1 mouse cellular context compared by ENCODE assay signal in the genomic region with DNA sequence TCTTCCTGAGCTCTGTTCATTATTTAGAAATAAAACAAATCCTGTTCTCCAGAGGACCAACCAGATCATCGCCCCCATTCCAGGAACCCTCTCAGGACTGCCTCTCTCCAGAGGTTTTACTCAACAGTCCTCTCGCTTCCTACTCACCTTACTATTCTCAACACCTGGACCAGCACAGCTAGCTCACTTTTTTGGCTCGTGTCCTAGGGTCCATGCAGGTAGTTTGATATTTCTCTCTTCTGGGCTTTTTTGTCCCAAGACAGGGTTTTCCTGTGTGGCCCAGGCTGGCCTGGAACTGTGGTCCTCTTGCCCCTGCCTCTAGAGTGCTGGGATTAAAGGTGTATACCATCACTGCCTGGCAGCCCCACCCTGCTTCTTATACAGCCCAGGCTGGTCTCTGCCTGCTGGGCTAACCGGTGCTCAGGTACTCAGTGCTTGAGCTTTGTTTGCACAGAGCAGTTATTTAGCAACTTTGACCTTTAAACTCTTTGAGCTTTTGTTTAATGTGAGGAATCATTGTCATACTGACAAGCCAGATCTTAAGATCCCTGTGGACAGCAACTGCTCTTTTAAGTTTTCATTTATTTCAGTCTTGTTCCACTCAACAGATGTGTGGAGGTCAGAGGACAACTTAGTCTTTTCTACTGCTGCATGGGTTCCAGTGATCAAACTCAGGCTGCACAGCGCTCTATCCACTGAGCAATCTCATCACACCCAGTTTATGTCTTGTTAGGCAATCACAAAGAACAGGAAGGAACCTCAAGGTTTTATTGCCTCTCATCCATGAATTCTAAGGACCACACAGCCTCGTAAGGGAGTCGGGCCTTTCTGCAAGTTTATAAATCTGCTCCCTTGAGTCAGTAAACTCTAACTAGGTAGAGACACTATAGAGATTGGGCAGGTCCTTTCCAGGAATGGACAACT.
A peak's percentile ranks its signal among the peaks of the same experiment; 100 is the strongest.
TF ChIP-seq lines count a peak whose summit lies in the region.

No protein-coding gene starts in this region.

TF ChIP-seq in MEL, 35 proteins besides CTCF, POLR2A, EP300 and RAD21:
- TF ChIP-seq CHD2 (IDR thresholded peaks at IDR 0.05; ENCODE audit: low read length) (no peak), POLR2AphosphoS2 (IDR thresholded peaks at IDR 0.05; ENCODE audit: low read length) (peak; percentile 52), MAX (IDR thresholded peaks at IDR 0.05; ENCODE audit: low read length) (no peak), KAT2A (conservative IDR thresholded peaks at IDR 0.05; ENCODE audit: low read depth, low read length) (no peak), GABPA (IDR thresholded peaks at IDR 0.05; ENCODE audit: low read depth, low read length) (no peak), MXI1 (IDR thresholded peaks at IDR 0.05; ENCODE audit: low read depth, low read length) (no peak), ZNF384 (IDR thresholded peaks at IDR 0.05; ENCODE audit: low read depth, low read length) (no peak)
